Mouse (Mus musculus) hindlimb bud, embryonic 11.5 days (tissue): ENCODE measurements around the gene Smc5.

Source experiments
- DNase-seq: peaks from one replicate; pipeline ENCODE4 v3.0.0-alpha.2; 2012; ENCODE audit warnings: low read depth, low spot score; ENCODE audit errors: extremely low spot score

Gene Smc5

GRCm38 (mm10) chr19:23273355-23274053, at the start of gene Smc5:
TSS of gene Smc5 (minus strand) at chr19:23273897.
- DNase-seq: no peak

DNA sequence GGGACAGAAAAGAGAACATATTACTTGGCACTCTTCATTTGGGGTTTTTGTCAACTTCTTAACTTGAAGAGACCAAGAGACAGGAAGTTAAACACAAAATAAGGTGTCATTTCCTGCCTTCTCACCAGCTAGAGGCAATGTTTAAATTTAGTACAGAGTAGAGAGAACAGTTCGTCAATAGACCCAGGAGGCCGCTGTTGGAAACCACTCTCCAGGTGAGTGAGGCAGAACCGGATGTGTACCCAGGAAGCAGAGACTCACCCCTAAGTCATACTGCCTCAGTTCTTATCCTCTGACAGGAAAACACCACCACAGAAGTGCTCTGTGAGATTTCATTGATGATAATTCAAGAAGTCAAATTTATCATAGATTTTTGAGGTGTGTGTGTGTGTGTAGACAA, 49.4 kb upstream of the Smc5 start:
- no peak for DNase-seq

DNA sequence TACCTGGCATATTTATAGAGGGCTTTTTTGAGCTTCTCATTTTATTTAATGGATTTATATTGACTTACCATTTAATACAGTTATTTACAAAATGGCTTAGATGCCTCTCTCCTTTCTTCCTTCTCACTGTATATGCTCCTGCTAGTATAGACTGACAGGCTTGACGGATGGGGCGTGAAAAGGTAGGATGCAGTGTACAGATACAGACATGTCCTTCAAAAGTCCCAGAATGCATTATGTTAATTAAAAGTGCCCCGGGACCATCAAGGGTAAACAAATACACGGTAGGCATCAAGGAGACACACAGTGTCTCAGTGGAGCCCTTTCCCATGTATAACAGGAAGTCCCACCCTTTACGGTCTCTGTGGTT, 44.3 kb upstream of the Smc5 start:
- DNase-seq: no peak

GRCm38 (mm10) chr19:23317295-23317988, 43.7 kb upstream of the Smc5 start:
- no peak for DNase-seq

- no peak for DNase-seq
These were observed 43.2 kb upstream of the Smc5 start for GRCm38 (mm10) chr19:23316851-23317250.

DNA sequence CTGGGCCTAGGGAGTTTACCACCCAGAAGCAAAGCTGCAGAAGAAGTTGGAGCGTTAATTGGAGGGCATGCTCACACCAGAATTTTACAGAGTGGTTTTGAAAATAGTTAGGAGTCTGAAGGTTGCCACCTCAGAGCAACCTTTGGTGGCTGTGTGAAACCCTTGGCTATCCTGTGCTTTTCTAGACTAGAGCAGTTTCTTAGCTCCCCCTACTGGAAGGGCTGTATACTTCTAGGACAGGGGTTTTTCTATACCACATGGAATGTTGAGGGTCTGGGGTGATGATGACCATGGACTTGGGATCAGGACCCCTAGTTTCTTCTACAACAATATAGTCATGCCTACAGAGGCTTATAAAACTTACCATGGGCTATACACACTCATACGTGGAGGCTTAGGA, 36.3 kb upstream of the Smc5 start:
- DNase-seq: no peak

- no peak for DNase-seq
These were observed 33.0 kb upstream of the Smc5 start for GRCm38 (mm10) chr19:23306671-23307070.

DNA sequence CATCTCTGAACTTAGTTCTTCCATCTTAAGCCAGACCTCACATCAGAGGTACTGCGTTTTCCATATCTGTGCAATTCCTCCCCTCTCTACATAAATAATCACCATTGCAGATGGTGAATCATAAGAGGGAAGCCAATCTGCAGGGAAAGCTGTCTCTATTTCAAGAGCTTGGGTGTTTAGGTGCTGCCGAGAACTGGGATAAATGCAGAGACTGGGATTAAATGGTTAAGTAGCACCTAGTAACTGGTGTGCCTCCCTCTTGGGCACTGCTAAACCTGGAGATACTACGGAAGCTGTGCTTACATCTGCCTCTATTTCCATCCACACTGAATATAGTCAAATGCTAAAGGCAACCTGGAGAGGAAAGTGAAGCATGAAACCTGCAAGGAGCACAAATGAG, 26.3 kb upstream of the Smc5 start:
- no peak for DNase-seq

DNA sequence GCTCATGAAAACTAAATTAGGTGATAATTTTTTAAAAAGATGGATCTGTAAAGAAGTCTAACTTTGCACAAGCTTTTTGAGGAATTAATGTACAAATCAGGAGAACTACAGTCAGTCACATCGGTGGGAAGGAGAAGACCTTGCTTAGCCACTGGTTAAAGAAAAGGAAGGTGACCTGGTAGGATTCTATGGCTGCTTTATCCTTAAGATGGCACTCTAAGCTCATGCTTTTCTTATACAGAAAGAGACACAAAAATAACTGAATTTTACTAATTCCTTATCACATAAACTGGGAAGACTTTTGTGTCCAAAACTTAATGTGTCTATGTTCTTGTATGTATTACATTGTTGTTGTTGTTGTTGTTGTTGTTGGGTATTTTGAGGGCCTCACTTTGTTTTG, 25.2 kb upstream of the Smc5 start:
- DNase-seq: no peak

DNA sequence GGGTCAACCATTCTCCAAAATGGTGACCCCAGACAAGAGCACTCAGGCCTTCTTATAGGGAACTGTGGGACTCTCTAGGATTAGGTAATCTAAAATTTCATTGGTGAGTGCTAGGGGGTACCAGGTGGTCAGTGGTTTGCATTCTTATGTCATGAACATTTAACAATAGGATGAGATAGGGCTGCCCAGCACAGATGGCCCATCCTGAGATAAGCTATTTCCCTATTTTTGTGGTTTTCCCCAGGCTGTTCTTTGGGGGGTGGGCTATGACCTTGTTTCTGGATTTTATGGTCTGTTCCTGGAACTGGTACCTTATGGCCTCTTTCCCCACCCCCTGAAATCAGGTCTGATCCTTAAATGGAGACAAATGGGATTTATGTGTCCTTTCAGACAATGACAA, 23.5 kb upstream of the Smc5 start:
- no peak for DNase-seq

DNA sequence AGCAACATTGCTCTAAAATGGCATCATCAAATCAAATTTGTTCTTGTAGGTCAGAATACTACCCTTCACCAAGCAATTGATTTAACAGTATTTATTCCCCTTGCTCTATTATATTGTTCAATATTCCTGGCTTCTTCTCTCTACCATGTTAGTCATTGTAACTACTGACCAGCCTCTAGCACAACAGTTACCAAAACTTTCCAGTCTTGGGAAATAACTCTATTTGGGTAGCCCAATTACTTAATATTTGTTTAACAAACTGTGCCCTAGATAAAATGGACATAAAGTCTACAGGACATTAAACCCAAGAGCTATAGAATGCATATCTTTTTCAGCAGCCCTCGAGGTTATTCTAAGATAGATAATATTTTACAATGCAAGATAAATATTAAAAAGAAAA, 15.6 kb upstream of the Smc5 start:
- no peak for DNase-seq

DNA sequence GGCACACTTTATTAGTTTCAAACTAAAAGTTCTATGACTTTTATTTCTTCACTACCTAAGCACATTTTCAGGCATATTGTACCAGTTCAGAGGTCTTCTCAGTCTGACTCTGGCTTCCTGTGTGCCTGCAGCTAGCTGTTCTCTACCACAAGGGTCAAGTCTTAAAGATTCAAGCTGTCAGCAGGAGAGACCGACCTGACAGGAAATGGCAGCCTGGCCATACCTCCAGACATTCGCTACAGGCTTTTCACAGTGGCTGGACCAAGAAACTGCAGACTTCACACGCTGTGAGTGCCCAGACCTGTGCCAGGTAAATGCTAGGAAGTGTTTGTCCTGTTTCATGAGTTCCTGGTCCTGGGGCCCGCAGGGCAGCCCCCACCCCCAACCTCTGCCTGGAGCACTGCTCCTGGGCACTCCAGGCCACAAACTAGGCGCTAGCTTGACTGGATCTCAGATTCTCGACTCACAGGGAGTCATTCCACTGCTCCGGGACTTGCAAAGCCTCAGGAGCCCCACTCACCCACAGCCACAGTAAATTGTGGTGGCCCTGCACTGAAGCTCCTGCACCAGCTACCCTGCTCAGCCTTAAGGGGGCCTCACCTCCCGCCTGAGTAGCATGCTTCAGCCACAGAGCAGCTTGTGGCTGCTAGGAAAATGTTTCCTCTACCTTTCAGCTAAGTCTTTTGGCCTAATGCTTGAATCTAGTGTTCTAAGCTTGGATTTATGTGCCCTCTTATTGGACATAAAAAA, 8.4 kb upstream of the Smc5 start:
- no peak for DNase-seq

GRCm38 (mm10) chr19:23274054-23274724, 492 bp upstream of the Smc5 start:
- no peak for DNase-seq

GRCm38 (mm10) chr19:23256771-23257170, 16.9 kb downstream of the Smc5 start:
- no peak for DNase-seq

DNA sequence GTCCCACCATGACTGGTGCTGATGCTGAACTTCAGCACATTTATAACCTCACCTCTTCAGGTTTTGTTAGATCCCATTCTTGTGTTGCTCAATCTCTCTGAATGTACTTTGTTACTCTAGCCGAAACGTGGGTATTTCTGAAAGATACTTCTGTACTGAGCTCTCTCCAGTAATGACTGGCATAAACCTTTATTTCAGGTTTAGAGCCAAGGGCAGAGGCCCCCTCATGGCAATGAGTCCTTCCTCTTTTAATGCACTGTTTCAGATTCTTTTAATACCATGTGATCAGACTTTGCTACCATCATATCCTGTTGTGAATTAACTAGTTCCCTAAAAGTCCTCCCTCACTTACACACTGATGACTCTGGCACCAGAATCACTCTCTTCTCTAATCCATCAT, 27.2 kb downstream of the Smc5 start:
- no peak for DNase-seq

DNA sequence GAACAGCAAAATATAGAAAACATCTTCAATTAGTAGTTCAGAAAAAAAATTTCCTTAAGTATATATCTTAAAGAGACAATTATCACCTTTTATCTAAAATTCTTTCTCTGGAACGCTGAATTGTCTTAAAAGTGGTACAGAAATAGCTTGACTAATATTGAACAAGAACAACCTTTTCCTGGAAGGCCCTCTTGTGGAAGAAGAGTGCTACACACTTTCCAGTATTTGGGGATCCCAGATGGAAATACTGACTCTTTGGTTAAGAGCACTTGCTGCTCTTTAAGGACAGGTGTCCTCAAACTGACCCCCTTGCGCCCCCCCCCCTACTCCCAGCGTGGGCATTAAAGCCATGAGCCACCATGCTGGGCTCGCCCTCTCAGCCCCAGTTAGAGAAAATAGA, 48.6 kb downstream of the Smc5 start:
- DNase-seq: no peak

- DNase-seq: no peak
These were observed 59.4 kb downstream of the Smc5 start for GRCm38 (mm10) chr19:23214326-23214725.

DNA sequence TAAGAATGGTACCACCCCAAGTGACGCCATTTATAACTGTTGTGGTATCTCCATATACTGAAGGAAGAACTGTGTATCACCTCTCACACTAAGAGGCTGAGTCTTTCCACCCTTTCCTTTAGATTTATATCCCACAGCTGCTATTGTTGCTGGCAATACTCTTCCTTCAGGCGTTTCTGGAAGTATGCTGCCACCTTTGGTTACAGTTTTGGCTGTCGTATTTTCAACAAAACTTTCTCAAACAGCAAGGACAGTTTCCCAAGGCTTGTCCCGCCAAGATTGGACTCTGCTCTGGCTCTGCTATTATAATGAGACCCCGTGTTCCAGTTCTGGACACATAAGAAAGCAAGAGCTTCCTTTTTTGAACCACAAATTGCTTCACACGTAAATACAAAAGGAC, 62.4 kb downstream of the Smc5 start:
- DNase-seq: no peak

DNA sequence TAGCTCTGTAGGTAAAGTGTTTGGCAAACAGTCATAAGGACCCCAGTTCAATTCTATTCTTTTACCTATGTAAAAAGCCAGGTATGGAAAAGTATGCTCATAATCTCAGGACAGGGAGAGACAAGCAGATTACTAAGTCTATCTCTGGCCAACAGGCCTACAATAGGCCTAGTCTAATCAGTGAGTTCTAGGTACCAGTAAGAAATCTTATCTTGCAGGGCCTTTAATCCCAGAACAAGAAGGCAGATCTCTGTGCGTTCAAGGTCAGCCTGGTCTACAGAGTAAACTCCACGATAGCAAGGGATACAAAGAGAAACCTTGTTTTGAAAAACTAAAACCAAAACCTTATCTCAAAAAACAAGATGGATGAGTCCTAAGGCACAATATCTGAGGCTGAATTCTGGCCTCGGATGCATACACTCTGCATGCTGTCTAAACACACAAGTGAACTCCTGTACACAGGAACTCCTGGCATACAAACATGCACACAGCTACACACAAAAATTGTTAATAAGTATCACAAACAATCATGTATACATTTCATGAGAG, 70.1 kb downstream of the Smc5 start:
- no peak for DNase-seq

- no peak for DNase-seq
These were observed 71.6 kb downstream of the Smc5 start for GRCm38 (mm10) chr19:23202106-23202505.

GRCm38 (mm10) chr19:23193076-23193475, 80.6 kb downstream of the Smc5 start:
- DNase-seq: no peak
